ENCODE assay signal across 13 mouse cellular contexts in genomic region chr1:52270354-52270753, GRCm38 (mm10). TPM values are rescaled to one million over a fixed set of nuclear protein-coding genes. Genes with fewer than 3 reads are reported as not detected.
DNase-seq lines count a peak whose midpoint lies in the region; ATAC-seq lines count a peak whose summit lies in the region.
"Had no signal": no experiment of that assay in that cellular context is flagged by ENCODE, and none has a peak within 500 bp of the region (broad histone marks: within the 10 kb centered on the region; RNA-seq: fewer than 3 reads in every experiment).

No protein-coding gene starts in this region.

- no peak for ATAC-seq in midbrain, embryonic 15.5 days (replicated peaks)
- ATAC-seq: intestine, embryonic 15.5 days had no signal

- intact Hi-C loops in gastrocnemius, postnatal 14 days (cut with DNase I; ENCODE audit: low total_unique reads) = no loop called here

- no peaks in the 10 kb centered on the region for H3K4me1 ChIP-seq in midbrain, embryonic 15.5 days
- H3K4me1 ChIP-seq: intestine, embryonic 15.5 days; midbrain, embryonic 10.5 days; neural tube, embryonic 15.5 days had no signal

- WGBS in midbrain, embryonic 15.5 days = 80% methylated on average over 9 of the region's 9 CpGs

- no peaks in the 10 kb centered on the region for H3K9me3 ChIP-seq in midbrain, embryonic 15.5 days
- H3K9me3 ChIP-seq: intestine, embryonic 15.5 days; limb, embryonic 13.5 days; midbrain, embryonic 10.5 days; neural tube, embryonic 15.5 days had no signal

- H3K27me3 ChIP-seq in midbrain, embryonic 15.5 days (replicated peaks) = no peaks in the 10 kb centered on the region
- H3K27me3 ChIP-seq: intestine, embryonic 15.5 days; limb, embryonic 13.5 days; neural tube, embryonic 15.5 days had no signal

- no peak overlapping the region for H3K4me2 ChIP-seq in midbrain, embryonic 15.5 days
- H3K4me2 ChIP-seq: intestine, embryonic 15.5 days; limb, embryonic 13.5 days; neural tube, embryonic 15.5 days had no signal

- no peaks in the 10 kb centered on the region for H3K36me3 ChIP-seq in midbrain, embryonic 15.5 days (replicated peaks)
- H3K36me3 ChIP-seq: intestine, embryonic 15.5 days; limb, embryonic 13.5 days; midbrain, embryonic 10.5 days; neural tube, embryonic 15.5 days had no signal

- H3K9ac ChIP-seq in midbrain, embryonic 15.5 days = no peak overlapping the region
- H3K9ac ChIP-seq: intestine, embryonic 15.5 days; limb, embryonic 13.5 days; neural tube, embryonic 15.5 days had no signal

- no peak overlapping the region for H3K27ac ChIP-seq in midbrain, embryonic 15.5 days
- H3K27ac ChIP-seq: heart, adult 2 months; intestine, embryonic 15.5 days; limb, embryonic 13.5 days; midbrain, embryonic 10.5 days; neural tube, embryonic 15.5 days had no signal

- H3K4me3 ChIP-seq in midbrain, embryonic 15.5 days = no peak overlapping the region
- H3K4me3 ChIP-seq: heart, adult 2 months; intestine, embryonic 15.5 days; limb, embryonic 13.5 days; midbrain, embryonic 10.5 days; neural tube, embryonic 15.5 days had no signal

- DNase-seq in adrenal gland, adult (ENCODE audit: inconsistent age in 2 of 2, low spot score in 1 of 2) = peak; percentile 46 to 73
- DNase-seq in adrenal gland, postnatal 4 days (ENCODE audit: low spot score in 2 of 2) = no peak
- DNase-seq in ES-CJ7 (ENCODE audit: low read depth, low spot score) = peak; percentile 30
- peak; percentile 66 for DNase-seq in cerebellum, adult 8-10 months
- DNase-seq in kidney, postnatal 25 days = peak; percentile 72 to 73
- DNase-seq in gastrocnemius, postnatal 14 days = no peak
- no peak for DNase-seq in heart, adult 8-10 months (ENCODE audit: low spot score)
- DNase-seq: heart, adult 2 months had no signal

RNA-seq across cellular contexts. Expression of gene Gls, which starts 37.3 kb away (rescaled TPM):
- total RNA-seq in adrenal gland, postnatal 4 days (2021) = 100 to 1,000 TPM; 101 to 119 TPM
- total RNA-seq in gastrocnemius, postnatal 14 days (2021) = 10 to 100 TPM; 46.5 to 50.9 TPM
- 35.7 and 38.9 TPM in 2 replicates for polyA plus RNA-seq in midbrain, embryonic 15.5 days (2015; fragmentation: Nextera tagmentation; extraction: Ambion mirVana)
- total RNA-seq in heart, adult 8-10 months (2022) = 10 to 100 TPM; 66.5 to 87.3 (median 81.9) TPM

Comparison
In these comparisons a context has a peak if more than half of its experiments do, and no peak if none do; other contexts are left out.
1. DNase-seq: peak in adrenal gland, adult (2 of 2), ES-CJ7 (single experiment), cerebellum, adult 8-10 months (single experiment) and kidney, postnatal 25 days (2 of 2); none in adrenal gland, postnatal 4 days (0 of 2), gastrocnemius, postnatal 14 days (single experiment) and heart, adult 8-10 months (single experiment).